Mouse (Mus musculus): Measurements from ENCODE around the gene Arhgap40.

The Arhgap40 gene

DNA sequence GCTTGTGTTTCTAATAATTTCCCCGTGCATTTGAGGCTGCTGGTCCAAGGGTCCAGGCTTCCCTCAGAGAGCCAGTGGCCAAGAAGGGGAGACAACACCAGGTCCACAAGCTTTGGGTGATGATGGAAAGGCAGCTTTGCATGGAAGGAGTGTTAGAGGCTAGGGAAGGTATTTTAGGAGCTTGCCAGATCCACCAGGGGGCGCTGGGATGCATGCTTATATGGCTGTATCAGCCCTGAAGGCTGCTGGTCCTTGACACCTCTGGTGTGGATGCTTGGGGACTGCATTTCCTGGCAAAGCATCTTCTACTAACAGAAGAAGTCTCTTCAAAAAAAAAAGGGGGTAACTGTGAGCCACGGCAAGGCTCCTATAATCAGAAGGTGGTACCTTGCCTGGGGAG lies 37.5 kb downstream of the Arhgap40 start:
- peak; percentile 65 to 88 for DNase-seq (ENCODE audit: low spot score in 2 of 2)

DNA sequence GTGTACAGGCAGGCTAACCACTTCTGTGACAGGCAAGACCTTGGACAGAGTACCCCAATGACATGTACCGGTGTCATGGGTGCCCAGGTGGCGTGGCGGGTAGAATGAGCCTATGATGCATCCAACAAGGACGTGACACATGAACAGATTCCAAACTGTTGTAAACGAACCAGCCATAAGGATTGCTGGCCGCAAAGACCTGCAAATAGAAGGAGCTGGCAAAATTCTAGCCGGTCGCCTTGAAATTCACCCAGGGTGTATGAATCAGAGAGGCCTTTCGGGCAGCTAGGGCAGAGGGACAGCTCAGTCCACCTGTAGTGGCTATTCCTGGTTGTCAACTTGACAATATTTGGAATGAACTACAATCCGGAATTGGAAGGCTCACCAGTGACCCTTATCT lies 41.8 kb downstream of the Arhgap40 start:
- DNase-seq (ENCODE audit: low spot score in 2 of 2) = no peak

DNA sequence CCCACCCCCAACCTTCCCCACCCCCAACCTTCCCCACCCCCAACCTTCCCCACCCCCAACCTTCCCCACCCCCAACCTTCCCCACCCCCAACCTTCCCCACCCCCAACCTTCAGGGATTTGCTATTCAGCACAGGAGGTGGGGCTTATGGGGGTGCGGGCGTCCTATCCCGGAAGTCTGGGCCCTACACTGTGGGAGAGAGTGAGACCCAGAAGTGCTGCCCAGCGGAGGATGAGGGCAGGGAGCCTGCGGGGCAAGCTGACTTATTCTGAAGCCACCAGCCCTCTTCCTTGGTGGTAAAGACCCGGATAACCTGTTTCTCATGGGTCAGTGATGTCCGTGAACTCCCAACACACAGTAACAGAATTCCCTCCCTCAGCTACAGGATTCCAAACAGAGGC lies 42.7 kb downstream of the Arhgap40 start:
- DNase-seq (ENCODE audit: low spot score in 2 of 2) = no peak

DNA sequence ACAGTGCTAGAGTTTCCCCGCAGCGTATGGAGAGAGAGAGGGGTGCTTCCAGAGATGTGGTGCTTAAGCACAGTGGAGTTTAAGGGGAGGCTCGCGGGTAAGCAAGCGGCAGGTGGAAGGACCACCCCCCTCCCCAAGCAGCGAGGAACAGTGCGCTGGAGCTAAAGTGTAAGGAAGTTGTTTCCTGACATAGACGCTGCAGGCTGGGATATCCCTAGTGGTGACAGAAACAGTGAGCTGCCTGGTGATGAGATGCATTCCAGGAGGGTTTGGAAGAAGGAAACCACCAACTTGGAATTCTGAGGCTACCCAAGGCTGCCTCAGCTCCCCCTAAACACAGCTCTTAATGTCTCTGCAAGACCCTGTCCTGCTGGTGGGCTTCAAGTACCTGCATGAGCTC lies 43.2 kb downstream of the Arhgap40 start:
- no peak for DNase-seq (ENCODE audit: low spot score in 2 of 2)

DNA sequence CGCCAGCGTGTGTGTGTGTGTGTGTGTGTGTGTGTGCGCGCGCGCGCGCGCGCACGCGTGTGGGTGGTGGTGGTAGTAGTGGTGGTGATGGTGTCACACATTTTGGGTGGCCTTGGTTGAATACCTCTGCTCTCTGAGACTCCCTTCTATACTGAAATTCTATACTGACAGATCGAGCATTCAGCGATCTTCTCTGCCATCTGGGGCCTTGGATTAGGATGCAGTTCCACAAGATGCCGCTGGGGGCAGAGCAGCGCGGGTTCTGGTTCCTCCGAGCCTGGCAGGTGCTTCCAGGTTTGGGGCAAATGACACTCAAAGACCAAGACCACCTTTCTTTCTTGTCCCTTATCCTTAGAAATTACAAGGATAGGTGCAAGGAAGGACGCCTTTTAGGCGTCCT lies 43.6 kb downstream of the Arhgap40 start:
- DNase-seq (ENCODE audit: low spot score in 2 of 2) = peak; percentile 60 to 89

DNA sequence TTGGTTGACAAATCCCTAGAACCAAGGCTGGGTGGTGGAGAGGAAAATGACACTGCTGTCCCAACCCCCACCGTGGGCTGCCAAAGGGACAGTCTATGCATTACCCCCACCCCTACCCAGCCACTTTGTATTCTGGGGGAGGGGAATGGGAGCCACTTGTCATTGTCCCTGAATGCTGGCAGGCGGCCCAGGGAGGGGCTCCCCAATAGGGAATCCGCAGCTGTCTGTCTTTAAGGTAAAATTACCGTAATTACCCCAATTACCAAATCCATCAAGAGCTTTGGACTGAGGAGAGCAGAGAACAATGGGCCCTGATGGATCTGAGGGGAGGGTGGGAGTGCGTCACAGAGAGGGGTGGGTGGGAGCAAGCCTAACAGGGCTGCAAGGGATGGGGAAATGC lies 44.2 kb downstream of the Arhgap40 start:
- DNase-seq (ENCODE audit: low spot score in 2 of 2) = no peak

DNA sequence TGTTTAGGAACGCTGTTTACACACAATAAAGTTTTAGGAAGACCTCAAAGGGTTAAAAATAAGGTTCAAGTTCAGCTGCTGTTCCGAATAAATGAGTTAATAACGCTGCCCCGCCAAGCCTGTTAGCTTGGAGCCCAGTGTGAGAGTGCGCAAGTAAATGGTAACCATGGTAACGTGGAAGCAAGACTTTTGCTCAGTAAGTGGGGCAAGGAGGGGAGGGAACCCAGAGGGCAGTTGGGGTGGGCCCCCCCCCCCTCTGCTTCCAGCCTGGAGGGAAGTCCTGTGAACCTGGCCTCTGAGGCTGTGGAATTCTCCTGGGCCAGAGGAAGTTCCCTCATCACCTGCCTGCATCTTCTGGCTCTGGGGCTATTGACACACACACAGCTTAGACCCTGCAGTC lies 47.3 kb downstream of the Arhgap40 start:
- DNase-seq (ENCODE audit: low spot score in 2 of 2) = no peak

DNA sequence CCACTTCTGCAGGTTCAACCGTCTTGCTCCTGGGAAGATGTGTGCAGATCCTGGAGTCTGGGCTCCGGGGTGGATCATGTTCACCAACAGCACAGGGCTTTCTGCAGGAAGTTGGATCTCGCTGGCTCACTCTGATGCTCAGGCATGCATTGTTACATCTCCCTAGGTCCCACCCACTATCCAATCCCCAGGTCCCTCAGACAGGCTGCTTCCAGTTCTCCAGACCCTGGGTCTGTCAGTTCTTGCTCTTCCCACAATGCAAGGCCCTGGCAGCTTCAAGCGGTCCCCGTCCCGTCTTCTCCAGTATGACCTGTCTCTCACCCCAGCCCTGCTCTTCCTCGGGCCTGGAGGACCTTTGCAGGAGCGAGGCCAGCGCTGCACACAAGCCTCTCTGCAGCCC lies 48.2 kb downstream of the Arhgap40 start:
- DNase-seq (ENCODE audit: low spot score in 2 of 2) = no peak

DNA sequence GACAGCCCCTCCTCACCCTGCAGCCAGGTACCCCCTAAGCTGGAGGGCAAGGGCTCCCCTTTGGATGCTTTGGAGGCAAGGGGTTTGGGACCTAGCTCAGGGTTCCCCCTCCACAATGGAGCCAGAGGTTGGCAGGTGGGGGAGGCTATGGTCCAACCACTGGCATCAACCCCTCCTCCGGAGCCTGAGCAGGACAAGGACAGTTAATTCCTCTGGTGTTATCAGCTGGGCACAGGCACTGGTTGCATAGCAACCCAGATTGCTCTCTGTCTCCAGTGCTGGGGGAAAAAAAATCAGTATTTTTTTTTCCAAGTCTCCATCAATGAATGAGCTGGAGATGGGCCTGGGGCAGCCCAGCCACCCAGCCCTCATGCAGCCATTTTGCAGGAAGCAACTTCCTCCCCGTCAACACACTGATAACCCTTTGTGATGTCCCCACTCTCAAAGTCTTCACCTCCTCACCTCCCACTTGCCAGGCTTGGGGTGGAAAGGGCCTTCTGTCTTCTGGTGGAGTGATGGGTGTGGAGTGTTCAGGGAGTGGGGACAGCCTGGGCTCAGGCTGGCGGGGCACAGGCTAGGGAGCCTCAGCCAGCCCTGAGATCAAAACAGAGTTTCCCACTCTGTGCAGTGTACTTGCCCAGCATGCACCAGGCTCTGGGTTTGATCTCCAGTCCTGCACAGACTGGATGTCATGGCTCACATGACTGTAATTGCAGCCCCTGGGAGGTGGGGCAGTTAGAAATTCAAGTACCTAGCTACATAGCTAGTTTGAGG lies 49.0 kb downstream of the Arhgap40 start:
- DNase-seq (ENCODE audit: low spot score in 2 of 2) = no peak

DNA sequence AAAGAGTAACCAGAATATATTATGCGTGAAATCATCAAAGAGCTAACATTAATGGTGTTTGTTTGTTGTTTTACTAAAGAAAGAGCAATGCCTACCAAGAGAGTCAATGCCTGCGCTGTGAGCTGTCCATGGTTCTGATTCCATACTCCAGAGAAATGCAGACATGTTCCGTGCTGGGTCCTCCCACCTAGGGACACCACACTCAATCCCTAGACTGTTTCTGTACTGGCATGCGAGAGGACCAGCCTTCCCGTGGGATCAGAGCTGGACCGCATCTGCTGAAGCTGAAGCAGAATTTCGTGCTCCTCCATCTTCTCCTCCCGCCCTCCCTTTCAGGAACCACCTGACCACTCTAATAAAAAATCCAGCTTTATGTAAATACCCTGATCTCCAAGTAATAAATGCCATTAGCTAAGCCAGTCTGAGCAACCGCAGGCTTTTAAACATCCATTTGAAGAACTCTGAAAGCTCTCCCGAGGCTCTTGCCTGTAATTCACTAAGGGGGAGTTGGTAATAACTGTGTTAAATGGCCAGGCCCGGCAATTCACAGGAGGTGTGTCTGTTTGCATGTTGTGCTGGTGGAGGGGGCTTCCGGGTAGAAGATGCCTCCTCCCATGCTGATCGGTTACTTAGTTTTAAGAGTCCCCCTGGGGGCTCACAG lies 58.0 kb downstream of the Arhgap40 start:
- no peak for DNase-seq (ENCODE audit: low spot score in 2 of 2)

DNA sequence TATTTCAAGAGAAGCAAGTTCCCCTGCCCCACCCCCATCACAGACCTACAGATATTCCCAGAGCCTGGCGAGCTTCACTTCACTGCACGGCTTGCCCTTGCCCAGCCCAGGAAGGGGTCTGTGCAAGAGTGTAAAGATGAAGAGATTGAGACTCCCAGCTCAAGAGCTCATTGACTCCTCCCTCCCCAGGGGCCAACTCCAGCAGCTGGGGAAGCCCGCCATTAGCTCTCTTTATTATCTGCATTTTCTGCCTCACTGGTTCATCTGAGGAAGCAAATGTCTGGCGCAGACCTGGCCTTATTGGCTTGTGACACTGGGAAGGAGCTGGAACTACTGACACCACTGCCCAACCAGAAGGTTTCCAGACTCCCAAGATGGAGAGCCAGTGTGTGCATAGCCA lies 67.4 kb downstream of the Arhgap40 start:
- no peak for DNase-seq (ENCODE audit: low spot score in 2 of 2)

DNA sequence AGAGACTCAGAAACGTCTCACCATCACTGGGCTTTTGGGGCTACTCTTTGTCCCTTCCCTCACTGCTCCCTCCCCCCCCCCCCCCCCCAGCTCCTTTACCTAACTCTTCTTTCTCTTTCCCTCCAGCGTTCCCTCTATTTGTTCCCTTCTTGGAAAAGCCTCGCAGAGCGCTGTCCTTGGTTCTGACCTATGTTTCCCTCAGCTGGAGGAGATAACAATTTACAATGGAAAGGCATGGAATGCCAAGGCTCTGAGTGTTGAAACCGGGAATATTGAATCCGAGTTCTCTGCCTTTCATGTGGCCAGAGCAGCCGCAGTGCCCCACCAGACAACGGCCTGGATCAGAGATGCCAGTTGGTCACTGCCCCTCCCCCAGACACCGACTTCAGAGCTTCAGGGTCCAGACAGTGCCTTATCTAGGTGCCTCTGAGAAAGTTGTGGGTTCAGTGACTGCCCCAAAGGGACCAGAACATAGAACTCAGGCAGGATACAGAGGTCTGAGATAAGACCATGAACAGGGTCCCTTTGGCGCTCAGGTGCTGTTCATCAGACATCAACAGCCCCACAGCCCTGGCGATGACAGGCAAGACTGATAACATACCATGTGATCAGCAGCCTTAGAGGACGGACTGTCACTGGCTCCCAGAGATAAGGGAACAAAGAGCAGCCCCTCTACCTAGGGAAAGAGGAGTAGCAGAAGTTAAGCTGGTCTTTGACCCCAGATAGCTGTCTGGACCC lies 72.2 kb downstream of the Arhgap40 start:
- no peak for DNase-seq (ENCODE audit: low spot score in 2 of 2)

DNA sequence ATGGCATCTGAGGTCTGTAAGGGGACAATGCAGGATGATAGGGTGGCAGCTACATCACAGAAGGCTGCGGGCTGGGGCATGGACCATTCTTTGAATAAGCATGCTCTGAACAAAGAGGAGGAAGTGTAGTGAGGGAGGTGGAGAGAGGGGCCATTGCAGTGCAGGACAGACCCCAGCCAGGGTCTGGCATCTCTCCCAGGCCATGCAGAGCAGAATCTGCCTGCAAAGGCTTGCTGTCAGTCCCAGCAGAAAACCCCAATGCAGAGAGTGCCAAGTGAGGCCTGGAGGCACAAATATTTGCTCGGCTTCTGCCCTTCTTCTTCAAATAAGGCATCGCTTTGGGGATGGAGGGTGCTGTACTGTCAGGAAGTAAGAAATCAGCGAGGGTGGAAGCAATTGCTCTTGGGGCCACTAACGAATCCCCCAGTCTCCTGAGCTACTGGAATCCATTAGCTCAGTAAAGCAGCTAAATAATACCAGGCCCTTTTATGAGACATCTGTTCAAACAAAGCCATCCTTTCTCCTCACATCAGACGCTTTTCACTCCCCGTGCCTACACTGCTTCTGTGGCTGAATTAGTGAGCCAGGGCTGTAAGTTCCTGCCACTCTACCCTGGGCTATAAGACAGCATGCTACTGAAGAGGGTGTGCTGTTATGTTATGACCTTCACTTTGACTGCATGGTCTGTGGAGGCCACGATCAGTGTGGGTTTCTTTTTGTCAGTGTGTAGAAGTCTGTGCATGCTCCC lies 76.1 kb downstream of the Arhgap40 start:
- DNase-seq (ENCODE audit: low spot score in 2 of 2) = no peak

DNA sequence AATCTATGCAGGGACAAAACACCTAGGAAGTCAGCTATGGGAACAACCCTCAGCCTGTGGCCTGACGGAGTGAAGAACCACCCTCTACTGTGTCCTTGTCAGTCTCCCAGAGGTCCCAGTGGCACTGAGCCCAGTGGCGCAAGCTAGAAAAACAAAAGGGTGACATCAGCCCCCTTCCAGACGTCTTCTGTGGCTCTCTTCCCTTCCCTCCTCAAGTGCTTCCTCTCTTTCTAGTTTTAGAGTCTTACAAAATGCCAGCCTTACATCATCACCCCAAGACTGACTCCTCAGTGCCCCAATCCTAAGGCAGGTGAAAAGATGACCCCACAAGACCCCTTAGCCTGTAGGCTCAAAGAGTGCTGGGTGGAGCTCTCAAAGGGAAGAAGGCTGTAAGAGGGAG lies 77.9 kb downstream of the Arhgap40 start:
- DNase-seq (ENCODE audit: low spot score in 2 of 2) = no peak

DNA sequence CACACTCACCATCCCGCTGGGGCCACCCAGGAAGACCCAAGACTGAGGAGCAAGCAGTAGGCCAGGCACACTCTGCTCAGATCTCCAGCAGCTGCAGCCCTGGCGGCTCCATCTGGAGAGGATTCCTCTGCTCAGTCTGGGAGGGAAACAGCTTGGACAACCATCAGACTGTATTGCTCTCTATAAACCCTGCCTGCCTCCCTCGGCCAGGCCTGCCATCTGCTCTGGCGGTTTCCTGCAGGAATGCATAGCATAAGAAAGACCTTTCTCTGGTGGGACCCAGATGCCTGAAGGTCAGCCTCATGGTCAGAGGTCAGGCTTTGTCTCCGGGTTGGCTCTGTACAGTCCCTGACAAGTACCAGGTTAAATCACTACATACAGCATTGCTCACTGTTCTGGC lies 78.7 kb downstream of the Arhgap40 start:
- DNase-seq (ENCODE audit: low spot score in 2 of 2) = no peak

DNA sequence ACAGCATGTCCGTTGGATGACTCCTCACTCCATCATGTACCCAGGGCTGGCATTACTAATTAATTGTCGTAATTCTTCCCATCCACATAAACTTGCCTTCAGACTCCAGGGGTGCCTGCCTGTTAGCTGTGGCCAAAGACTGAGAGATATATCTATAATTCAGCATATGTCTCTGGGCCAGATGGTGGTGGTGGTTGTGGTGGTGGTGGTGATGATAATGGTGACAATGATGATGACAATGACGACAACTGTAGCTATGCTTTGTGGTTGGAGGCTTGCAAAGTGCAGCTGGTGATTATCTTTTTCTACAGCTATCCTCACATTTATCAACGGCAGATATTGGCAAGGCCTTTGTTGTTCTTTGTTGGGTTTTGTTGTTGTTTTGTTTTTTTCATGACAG lies 80.8 kb downstream of the Arhgap40 start:
- no peak for DNase-seq (ENCODE audit: low spot score in 2 of 2)

DNA sequence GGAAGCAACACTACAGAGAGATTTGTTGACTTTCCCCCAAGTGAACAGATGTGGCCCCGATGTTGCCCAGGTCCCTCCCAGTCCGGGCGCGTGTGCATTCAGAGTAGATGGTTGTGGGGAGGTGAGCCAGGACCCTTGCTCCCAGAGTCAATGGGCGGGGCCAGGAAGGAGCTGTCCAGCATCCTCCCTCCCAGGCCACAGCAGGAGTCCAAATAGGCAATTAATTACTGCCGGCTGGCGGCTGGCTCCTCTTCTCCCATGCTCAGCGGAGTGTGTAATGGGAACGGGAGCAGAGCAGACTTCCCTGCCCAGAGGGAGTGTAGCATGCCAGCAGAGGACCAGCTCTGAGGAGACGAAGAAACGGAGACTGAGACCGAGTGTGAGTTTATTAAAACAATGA lies 82.5 kb downstream of the Arhgap40 start:
- no peak for DNase-seq (ENCODE audit: low spot score in 2 of 2)

DNA sequence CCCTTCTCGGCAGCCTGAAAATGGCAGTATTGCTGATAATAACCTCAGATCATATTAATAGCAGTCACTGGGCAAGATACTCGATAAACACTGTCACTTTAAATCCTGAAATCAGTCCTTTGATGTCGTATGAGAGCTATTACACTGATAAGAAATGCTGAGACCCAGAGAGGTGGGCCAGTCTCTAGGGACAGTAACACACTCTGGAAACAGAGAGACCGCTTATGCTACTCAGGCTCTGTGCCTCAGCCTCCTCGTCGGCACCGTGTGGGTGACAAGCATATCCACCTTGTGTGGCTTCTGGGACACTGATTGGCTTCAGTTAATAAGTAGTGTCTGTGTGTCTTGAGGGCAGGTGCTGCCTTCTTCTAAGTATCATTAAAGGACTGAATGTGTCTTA lies 83.0 kb downstream of the Arhgap40 start:
- DNase-seq (ENCODE audit: low spot score in 2 of 2) = no peak

DNA sequence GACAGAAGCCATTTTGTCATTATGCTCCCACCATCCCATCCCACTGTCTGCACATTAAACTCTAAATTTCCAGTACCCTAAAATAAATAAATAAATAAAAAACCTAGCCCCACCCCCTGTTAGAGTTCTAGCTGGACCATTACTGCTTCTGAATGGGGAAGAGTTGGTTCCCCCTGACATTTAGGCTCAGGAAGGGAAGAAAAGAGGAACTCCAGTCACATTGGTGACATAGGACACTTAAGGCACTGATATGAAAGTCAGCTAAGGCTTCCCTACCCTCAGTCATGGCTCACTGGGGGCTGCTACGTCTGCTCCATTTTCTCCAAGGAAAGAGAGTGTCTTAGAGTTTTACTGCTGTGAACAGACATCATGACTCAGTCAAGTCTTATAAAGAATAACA lies 84.2 kb downstream of the Arhgap40 start:
- DNase-seq (ENCODE audit: low spot score in 2 of 2) = no peak
